Comparison of ENCODE assay signal across 9 mouse cellular contexts in genomic region chr3:145951287-145952165, GRCm38 (mm10). TPM values are rescaled to one million over a fixed set of nuclear protein-coding genes. Genes with fewer than 3 reads are reported as not detected.
DNase-seq lines count a peak whose midpoint lies in the region; ATAC-seq and TF ChIP-seq lines count a peak whose summit lies in the region.
"Had no signal": no experiment of that assay in that cellular context is flagged by ENCODE, and none has a peak within 500 bp of the region (broad histone marks: within the 10 kb centered on the region; RNA-seq: fewer than 3 reads in every experiment).

No protein-coding gene starts in this region.

- H3K4me2 ChIP-seq in lung, embryonic 16.5 days (ENCODE audit: low read depth, low read length), result no peak overlapping the region
- H3K4me2 ChIP-seq in heart, postnatal 0 days (ENCODE audit: low read depth, low read length), result 0 out of 2 replicates have a peak overlapping the region, but pooled peaks have one; percentile 6
- H3K4me2 ChIP-seq in kidney, embryonic 15.5 days, result no peak overlapping the region

- no peaks in the 10 kb centered on the region for H3K27me3 ChIP-seq in lung, embryonic 16.5 days (ENCODE audit: control insufficient read depth, insufficient read depth, low read depth, low read length)
- H3K27me3 ChIP-seq in heart, postnatal 0 days (ENCODE audit: control insufficient read depth, insufficient read depth, low read length), result no peaks in the 10 kb centered on the region
- H3K27me3 ChIP-seq in kidney, embryonic 15.5 days, result no peaks in the 10 kb centered on the region
- H3K27me3 ChIP-seq in forebrain, embryonic 10.5 days (ENCODE audit: poor library complexity, severe bottlenecking), result peaks cover 28% of the 10 kb centered on the region

- TF ChIP-seq POLR2A in lung, adult 2 months (IDR thresholded peaks at IDR 0.05; ENCODE audit: borderline replicate concordance, extremely low read depth, low read depth, low read length), result no peak

- H3K4me1 ChIP-seq in lung, embryonic 16.5 days (replicated peaks; ENCODE audit: control insufficient read depth, insufficient read depth, low read length), result peaks cover 3% of the 10 kb centered on the region; the same call in 1 of the 2 replicates
- peaks cover 5% of the 10 kb centered on the region for H3K4me1 ChIP-seq in lung, adult 2 months (ENCODE audit: control insufficient read depth, insufficient read depth, low read length)
- H3K4me1 ChIP-seq in heart, postnatal 0 days (ENCODE audit: control insufficient read depth, insufficient read depth), result peaks cover 8% of the 10 kb centered on the region
- H3K4me1 ChIP-seq in kidney, embryonic 15.5 days, result peaks cover 9% of the 10 kb centered on the region
- peaks cover 19% of the 10 kb centered on the region for H3K4me1 ChIP-seq in forebrain, embryonic 10.5 days

- H3K9me3 ChIP-seq in lung, embryonic 16.5 days (ENCODE audit: control insufficient read depth, low read length), result no peaks in the 10 kb centered on the region
- no peaks in the 10 kb centered on the region for H3K9me3 ChIP-seq in heart, postnatal 0 days (replicated peaks; ENCODE audit: control insufficient read depth, low read length)
- H3K9me3 ChIP-seq in kidney, embryonic 15.5 days (replicated peaks), result no peaks in the 10 kb centered on the region
- no peaks in the 10 kb centered on the region; the same call in 1 of the 2 replicates for H3K9me3 ChIP-seq in forebrain, embryonic 10.5 days

- 64% methylated on average over 17 of the region's 17 CpGs for WGBS in lung, embryonic 16.5 days
- 56% methylated on average over 17 of the region's 17 CpGs for WGBS in lung, adult 2 months
- 50% methylated on average over 17 of the region's 17 CpGs for WGBS in heart, postnatal 0 days
- WGBS in kidney, embryonic 15.5 days, result 72% methylated on average over 17 of the region's 17 CpGs
- WGBS in forebrain, embryonic 10.5 days, result 79% methylated on average over 17 of the region's 17 CpGs

- no peak for TF ChIP-seq EP300 in heart, postnatal 0 days (IDR thresholded peaks at IDR 0.05; ENCODE audit: low read depth)

- H3K4me3 ChIP-seq in lung, embryonic 16.5 days (ENCODE audit: low read length), result no peak overlapping the region
- H3K4me3 ChIP-seq in lung, adult 2 months (replicated peaks; ENCODE audit: extremely low read depth, low read depth, low read length), result no peak overlapping the region
- H3K4me3 ChIP-seq in heart, postnatal 0 days (ENCODE audit: low read depth, low read length), result no peak overlapping the region
- no peak overlapping the region for H3K4me3 ChIP-seq in kidney, embryonic 15.5 days (replicated peaks)
- H3K4me3 ChIP-seq in forebrain, embryonic 10.5 days, result no peak overlapping the region

- DNase-seq in lung, adult 2 months, result no peak
- DNase-seq in adrenal gland, postnatal 25 days, result peak; percentile 24
- DNase-seq in heart, postnatal 0 days (ENCODE audit: low spot score), result no peak
- no peak for DNase-seq in retina, embryonic 14.5 days (ENCODE audit: low spot score)
- no peak for DNase-seq in forebrain, embryonic 10.5 days (ENCODE audit: extremely low spot score, low spot score)

- no peaks in the 10 kb centered on the region for H3K36me3 ChIP-seq in lung, embryonic 16.5 days (ENCODE audit: control insufficient read depth, insufficient read depth, low read length)
- no peaks in the 10 kb centered on the region for H3K36me3 ChIP-seq in heart, postnatal 0 days (replicated peaks; ENCODE audit: control insufficient read depth, insufficient read depth, low read length)
- H3K36me3 ChIP-seq in kidney, embryonic 15.5 days, result no peaks in the 10 kb centered on the region
- H3K36me3 ChIP-seq in forebrain, embryonic 10.5 days (replicated peaks), result no peaks in the 10 kb centered on the region

- H3K27ac ChIP-seq in lung, embryonic 16.5 days (ENCODE audit: low read length), result no peak overlapping the region
- H3K27ac ChIP-seq in heart, postnatal 0 days (ENCODE audit: low read depth), result peak overlapping the region; percentile 36; the same call in 1 of the 2 replicates
- H3K27ac ChIP-seq in kidney, embryonic 15.5 days, result no peak overlapping the region
- H3K27ac ChIP-seq in forebrain, embryonic 10.5 days, result no peak overlapping the region
- H3K27ac ChIP-seq: macrophage had no signal

- no peak overlapping the region for H3K9ac ChIP-seq in lung, embryonic 16.5 days (ENCODE audit: low read length)
- no peak overlapping the region for H3K9ac ChIP-seq in heart, postnatal 0 days (replicated peaks; ENCODE audit: low read depth, low read length)
- no peak overlapping the region for H3K9ac ChIP-seq in kidney, embryonic 15.5 days

- ATAC-seq in lung, embryonic 16.5 days (ENCODE audit: low read depth), result peak; percentile 32; the same call in 1 of the 2 replicates
- peak; percentile 36 for ATAC-seq in heart, postnatal 0 days (ENCODE audit: insufficient read depth, low read depth)
- ATAC-seq in neutrophil, adult 5-6 weeks (ENCODE audit: extremely low read depth, insufficient number of reproducible peaks, low FRiP score, poor library complexity, severe bottlenecking), result peak; percentile 52; the same call in 1 of the 2 replicates
- no peak for ATAC-seq in kidney, embryonic 15.5 days (replicated peaks; ENCODE audit: low FRiP score)

- TF ChIP-seq CTCF in lung, adult 2 months (IDR thresholded peaks at IDR 0.05; ENCODE audit: insufficient read depth, low read length), result no peak
- TF ChIP-seq CTCF in heart, postnatal 0 days (IDR thresholded peaks at IDR 0.05; ENCODE audit: low read depth), result no peak

RNA-seq across cellular contexts. Expression of gene 2410004B18Rik, which starts 13.7 kb away (rescaled TPM):
- 44.9 and 46.9 TPM in 2 replicates for polyA plus RNA-seq in lung, embryonic 16.5 days (2015; fragmentation: Nextera tagmentation; extraction: Ambion mirVana)
- 13.6 and 16.8 TPM in 2 replicates for polyA plus RNA-seq in lung, adult 2 months (2012; rRNA removed)
- 23.7 and 28.7 TPM in 2 replicates for total RNA-seq in adrenal gland, postnatal 25 days (2021)
- 9.1 and 12.3 TPM in 2 replicates for total RNA-seq in heart, postnatal 0 days (2014; rRNA removed; ENCODE audit: low replicate concordance)
- 35.9 and 37.6 TPM in 2 replicates for polyA plus RNA-seq in heart, postnatal 0 days (2015; fragmentation: Nextera tagmentation; extraction: Ambion mirVana)
- 45.2 and 50.5 TPM in 2 replicates for total RNA-seq in neutrophil, adult 5-6 weeks (2017)
- 50.2 and 52.7 TPM in 2 replicates for polyA plus RNA-seq in kidney, embryonic 15.5 days (2015; fragmentation: Nextera tagmentation; extraction: Ambion mirVana)
- 49.0 and 51.5 TPM in 2 replicates for polyA plus RNA-seq in forebrain, embryonic 10.5 days (2016; fragmentation: Nextera tagmentation; extraction: Ambion mirVana)

RNA-seq across cellular contexts. Expression of gene Bcl10, which starts 28.9 kb away (rescaled TPM):
- polyA plus RNA-seq in lung, embryonic 16.5 days (2015; fragmentation: Nextera tagmentation; extraction: Ambion mirVana), result 51.3 and 52.0 TPM in 2 replicates
- 8.4 and 13.5 TPM in 2 replicates for polyA plus RNA-seq in lung, adult 2 months (2012; rRNA removed)
- total RNA-seq in adrenal gland, postnatal 25 days (2021), result 24.5 and 25.1 TPM in 2 replicates
- 16.1 and 48.3 TPM in 2 replicates for total RNA-seq in heart, postnatal 0 days (2014; rRNA removed; ENCODE audit: low replicate concordance)
- polyA plus RNA-seq in heart, postnatal 0 days (2015; fragmentation: Nextera tagmentation; extraction: Ambion mirVana), result 32.7 and 35.1 TPM in 2 replicates
- total RNA-seq in neutrophil, adult 5-6 weeks (2017), result 126 and 152 TPM in 2 replicates
- polyA plus RNA-seq in kidney, embryonic 15.5 days (2015; fragmentation: Nextera tagmentation; extraction: Ambion mirVana), result 52.2 and 53.5 TPM in 2 replicates
- 46.5 and 46.8 TPM in 2 replicates for polyA plus RNA-seq in forebrain, embryonic 10.5 days (2016; fragmentation: Nextera tagmentation; extraction: Ambion mirVana)

RNA-seq across cellular contexts. Expression of gene Syde2, which starts 36.1 kb away (rescaled TPM):
- polyA plus RNA-seq in lung, embryonic 16.5 days (2015; fragmentation: Nextera tagmentation; extraction: Ambion mirVana), result 2.4 and 2.5 TPM in 2 replicates
- polyA plus RNA-seq in lung, adult 2 months (2012; rRNA removed), result 6.6 and 9.0 TPM in 2 replicates
- 7.9 and 9.2 TPM in 2 replicates for total RNA-seq in adrenal gland, postnatal 25 days (2021)
- total RNA-seq in heart, postnatal 0 days (2014; rRNA removed; ENCODE audit: low replicate concordance), result 42.0 and 47.1 TPM in 2 replicates
- 10.1 and 10.5 TPM in 2 replicates for polyA plus RNA-seq in heart, postnatal 0 days (2015; fragmentation: Nextera tagmentation; extraction: Ambion mirVana)
- 0.12 and 0.35 TPM in 2 replicates for total RNA-seq in neutrophil, adult 5-6 weeks (2017)
- 1.4 and 1.8 TPM in 2 replicates for polyA plus RNA-seq in kidney, embryonic 15.5 days (2015; fragmentation: Nextera tagmentation; extraction: Ambion mirVana)
- polyA plus RNA-seq in forebrain, embryonic 10.5 days (2016; fragmentation: Nextera tagmentation; extraction: Ambion mirVana), result 1.2 and 1.5 TPM in 2 replicates
- polyA plus RNA-seq: macrophage had no signal
